Mouse (Mus musculus): ENCODE measurements around the gene Slc27a3.

GRCm38 (mm10) chr3:90384851-90385375, 4.8 kb downstream of the Slc27a3 start:
- no peak for TF ChIP-seq POLR2A (IDR thresholded peaks at IDR 0.05; ENCODE audit: borderline replicate concordance, low read depth, low read length)
- TF ChIP-seq CTCF (IDR thresholded peaks at IDR 0.05; ENCODE audit: low read depth, low read length), result no peak
